Mouse (Mus musculus) forebrain, postnatal 0 days (tissue): ENCODE measurements around the gene Josd2. TPM values are rescaled to one million over a fixed set of nuclear protein-coding genes. Genes with fewer than 3 reads are reported as not detected.

Source experiments
- ATAC-seq: fragments of 200-750 bp; cut with Nextera tagmentation; 2 replicates; pipeline ENCODE4 v1.8.0; 2017; ENCODE audit warnings: mild to moderate bottlenecking, moderate library complexity
- DNase-seq: peaks from one replicate; pipeline ENCODE4 v3.0.0-alpha.2; 2015
- H3K27ac ChIP-seq: fragments of 300-500 bp; sonication (generic); 2 replicates; pipeline ENCODE4 v1.5.1; 2014; ENCODE audit warnings: low read depth, mild to moderate bottlenecking, antibody characterized with exemption, low read length, moderate library complexity, mixed read lengths
- H3K27me3 ChIP-seq: fragments of 300-500 bp; sonication (generic); 2 replicates; pipeline ENCODE4 v1.6.1; 2014; ENCODE audit warnings: mild to moderate bottlenecking, low read length, mixed read lengths; ENCODE audit not compliant: insufficient read depth
- H3K36me3 ChIP-seq: fragments of 300-500 bp; sonication (generic); 2 replicates; pipeline ENCODE4 v1.6.1; 2014; ENCODE audit warnings: mild to moderate bottlenecking, moderate library complexity; ENCODE audit not compliant: insufficient read depth
- H3K4me1 ChIP-seq: fragments of 300-500 bp; sonication (generic); 2 replicates; pipeline ENCODE4 v1.6.1; 2014; ENCODE audit warnings: antibody characterized with exemption; ENCODE audit not compliant: insufficient read depth
- H3K4me2 ChIP-seq: fragments of 300-500 bp; sonication (generic); 2 replicates; pipeline ENCODE4 v1.6.1; 2014; ENCODE audit warnings: low read depth, mild to moderate bottlenecking, moderate library complexity
- H3K4me3 ChIP-seq: fragments of 300-500 bp; sonication (generic); 2 replicates; pipeline ENCODE4 v1.5.1; 2014; ENCODE audit warnings: low read depth, low read length, mixed read lengths
- H3K9ac ChIP-seq: fragments of 300-500 bp; sonication (generic); 2 replicates; pipeline ENCODE4 v1.6.1; 2014; ENCODE audit warnings: mild to moderate bottlenecking
- H3K9me3 ChIP-seq: fragments of 300-500 bp; sonication (generic); 2 replicates; pipeline ENCODE4 v1.6.1; 2016; ENCODE audit warnings: low read length
- CTCF ChIP-seq: sonication (generic); IDR thresholded peaks from 2 replicates; pipeline ENCODE4 v1.5.1; 2016; ENCODE audit warnings: antibody characterized with exemption, control low read depth, low read depth
- WGBS: fragments of 180-500 bp; shearing (Covaris S2); extraction: QIAGEN DNeasy Blood & Tissue Kit; methylation state at CpG from one replicate; pipeline ENCODE4 v1.1.7; 2014; 5-methylcytosine and 5-hydroxymethylcytosine counted together
- polyA plus RNA-seq: library from polyadenylated mRNA; unstranded; fragments of >200 nt; fragmentation: Nextera tagmentation; extraction: Ambion mirVana; gene quantifications from 2 replicates; pipeline ENCODE4 v1.2.1, GENCODE M21; 2015
- total RNA-seq: library from RNA; depleted of rRNA; stranded (reverse); fragments of >200 nt; gene quantifications from 2 replicates; pipeline ENCODE4 v1.2.3, GENCODE M21; 2014

Josd2 gene
- total and polyA plus RNA-seq, 2 experiments from 2014 or later: 27.6 to 28.6 TPM

DNA sequence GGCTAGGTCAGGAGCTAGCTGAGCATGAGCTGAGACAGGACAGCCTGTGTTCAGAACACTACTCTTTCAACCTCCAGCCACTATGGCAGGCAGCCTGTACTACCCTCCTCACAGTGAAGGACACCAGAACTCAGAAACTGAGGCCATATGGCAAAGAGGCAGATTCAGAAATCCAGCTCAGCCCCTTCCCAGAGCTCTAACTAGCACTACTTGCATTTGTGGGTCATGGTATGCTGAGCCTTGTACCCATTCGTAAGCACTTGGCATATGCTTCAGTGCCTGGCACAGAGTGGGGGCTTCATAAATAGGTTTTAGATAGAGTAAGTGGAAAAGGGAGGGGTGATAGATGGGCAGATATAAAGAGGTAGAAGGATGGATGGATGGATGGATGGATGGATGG lies 27.3 kb upstream of the Josd2 start:
- Histone ChIP-seq H3K9me3 (no peaks in the 10 kb centered on the region), H3K9ac (no peak overlapping the region), H3K27me3 (no peaks in the 10 kb centered on the region), H3K27ac (peak overlapping the region; percentile 40; the same call in 1 of the 2 replicates), H3K36me3 (peaks cover 16% of the 10 kb centered on the region; the same call in 1 of the 2 replicates), H3K4me2 (no peak overlapping the region), H3K4me3 (no peak overlapping the region), H3K4me1 (peaks cover 17% of the 10 kb centered on the region)
- ATAC-seq: no peak
- DNase-seq: no peak
- no peak for TF ChIP-seq CTCF
- 73% methylated on average over 1 of the region's 1 CpGs for WGBS

DNA sequence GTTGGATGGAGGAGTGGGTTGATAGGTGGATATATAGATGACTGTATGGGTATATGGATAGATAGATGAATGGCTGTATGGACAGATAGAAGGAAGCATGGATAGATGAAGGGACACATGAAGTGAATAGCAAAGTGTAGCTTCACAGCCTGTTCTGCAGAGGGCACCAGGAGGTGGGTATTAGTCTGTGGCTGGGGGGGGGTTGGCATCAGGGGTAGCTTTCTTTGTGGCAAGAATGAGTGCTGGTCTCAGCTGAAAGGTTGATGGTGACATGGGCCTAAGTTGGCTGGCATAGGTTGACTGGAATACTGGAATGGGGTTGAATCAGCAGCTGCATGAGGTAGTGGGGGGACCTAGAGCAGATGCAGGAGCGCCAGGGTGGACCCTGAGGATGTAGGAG lies 26.6 kb upstream of the Josd2 start:
- Histone ChIP-seq H3K9ac (peak overlapping the region; percentile 99), H3K4me3 (peak overlapping the region; percentile 90), H3K4me2 (peak overlapping the region; percentile 92), H3K9me3 (no peaks in the 10 kb centered on the region), H3K36me3 (peaks cover 19% of the 10 kb centered on the region; the same call in 1 of the 2 replicates), H3K27ac (peak overlapping the region; percentile 98), H3K27me3 (no peaks in the 10 kb centered on the region), H3K4me1 (peaks cover 17% of the 10 kb centered on the region)
- peak; percentile 36; the same call in 1 of the 2 replicates for TF ChIP-seq CTCF
- 7% methylated on average over 1 of the region's 1 CpGs for WGBS
- DNase-seq: peak; percentile 55
- ATAC-seq: peak; percentile 8

DNA sequence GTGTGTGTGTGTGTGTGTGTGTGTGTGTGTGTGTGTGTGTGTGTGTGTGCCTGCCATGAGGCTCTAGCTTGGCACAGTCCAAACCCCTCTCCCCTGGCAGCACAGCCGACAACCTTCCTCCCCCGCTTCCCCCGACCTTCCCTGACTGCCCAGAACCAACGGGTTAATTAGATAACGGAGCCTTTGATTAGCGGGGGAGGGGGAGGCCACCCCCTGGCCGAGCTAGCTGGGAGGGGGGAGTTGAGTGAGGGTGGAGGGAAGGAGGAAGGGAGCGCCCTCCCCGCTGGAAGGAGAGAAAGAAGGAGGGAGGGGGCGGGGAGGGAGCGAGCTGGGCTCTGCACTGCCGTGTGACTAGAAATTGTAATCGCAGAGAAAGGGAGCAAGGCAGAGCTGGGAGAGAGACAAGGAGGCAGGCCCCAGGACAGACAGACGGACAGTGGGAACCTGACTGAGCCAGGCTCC lies 26.1 kb upstream of the Josd2 start:
- peak; percentile 90 for DNase-seq
- H3K9ac ChIP-seq: peak overlapping the region; percentile 99
- H3K27ac ChIP-seq: peak overlapping the region; percentile 98
- TF ChIP-seq CTCF: no peak
- no peaks in the 10 kb centered on the region for H3K9me3 ChIP-seq
- peak overlapping the region; percentile 90 for H3K4me3 ChIP-seq
- 2% methylated on average over 12 of the region's 14 CpGs for WGBS
- H3K27me3 ChIP-seq: no peaks in the 10 kb centered on the region
- peak overlapping the region; percentile 92 for H3K4me2 ChIP-seq
- peaks cover 23% of the 10 kb centered on the region for H3K36me3 ChIP-seq
- ATAC-seq: peak; percentile 81
- H3K4me1 ChIP-seq: peaks cover 17% of the 10 kb centered on the region

DNA sequence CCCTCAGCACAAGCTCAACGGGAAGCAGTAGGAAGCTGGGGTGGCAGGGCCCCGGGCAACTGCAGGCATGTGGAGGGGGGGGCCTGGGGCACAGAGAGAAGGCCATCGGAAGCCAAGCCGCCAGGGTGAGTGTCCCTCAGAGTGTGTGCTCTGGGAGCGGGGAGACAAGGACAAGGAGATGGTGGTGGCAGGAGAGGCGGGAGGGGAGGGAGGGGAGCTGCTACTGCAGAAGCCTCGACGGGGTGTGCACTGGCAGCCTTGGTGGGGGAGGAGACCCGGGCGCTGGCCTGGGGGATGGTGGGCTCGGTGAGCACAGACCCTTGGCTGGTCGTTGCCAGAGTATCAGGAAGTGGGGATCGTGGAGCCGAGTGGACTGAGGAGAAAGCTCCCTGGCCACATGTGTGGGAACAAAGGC lies 25.4 kb upstream of the Josd2 start:
- Histone ChIP-seq H3K9ac (peak overlapping the region; percentile 99), H3K4me3 (peak overlapping the region; percentile 90), H3K27me3 (no peaks in the 10 kb centered on the region), H3K27ac (peak overlapping the region; percentile 98), H3K4me1 (peaks cover 22% of the 10 kb centered on the region), H3K9me3 (no peaks in the 10 kb centered on the region), H3K4me2 (peak overlapping the region; percentile 92), H3K36me3 (peaks cover 28% of the 10 kb centered on the region)
- DNase-seq (peak; percentile 77), ATAC-seq (peak; percentile 50)
- WGBS: 2% methylated on average over 13 of the region's 14 CpGs
- TF ChIP-seq CTCF: no peak

DNA sequence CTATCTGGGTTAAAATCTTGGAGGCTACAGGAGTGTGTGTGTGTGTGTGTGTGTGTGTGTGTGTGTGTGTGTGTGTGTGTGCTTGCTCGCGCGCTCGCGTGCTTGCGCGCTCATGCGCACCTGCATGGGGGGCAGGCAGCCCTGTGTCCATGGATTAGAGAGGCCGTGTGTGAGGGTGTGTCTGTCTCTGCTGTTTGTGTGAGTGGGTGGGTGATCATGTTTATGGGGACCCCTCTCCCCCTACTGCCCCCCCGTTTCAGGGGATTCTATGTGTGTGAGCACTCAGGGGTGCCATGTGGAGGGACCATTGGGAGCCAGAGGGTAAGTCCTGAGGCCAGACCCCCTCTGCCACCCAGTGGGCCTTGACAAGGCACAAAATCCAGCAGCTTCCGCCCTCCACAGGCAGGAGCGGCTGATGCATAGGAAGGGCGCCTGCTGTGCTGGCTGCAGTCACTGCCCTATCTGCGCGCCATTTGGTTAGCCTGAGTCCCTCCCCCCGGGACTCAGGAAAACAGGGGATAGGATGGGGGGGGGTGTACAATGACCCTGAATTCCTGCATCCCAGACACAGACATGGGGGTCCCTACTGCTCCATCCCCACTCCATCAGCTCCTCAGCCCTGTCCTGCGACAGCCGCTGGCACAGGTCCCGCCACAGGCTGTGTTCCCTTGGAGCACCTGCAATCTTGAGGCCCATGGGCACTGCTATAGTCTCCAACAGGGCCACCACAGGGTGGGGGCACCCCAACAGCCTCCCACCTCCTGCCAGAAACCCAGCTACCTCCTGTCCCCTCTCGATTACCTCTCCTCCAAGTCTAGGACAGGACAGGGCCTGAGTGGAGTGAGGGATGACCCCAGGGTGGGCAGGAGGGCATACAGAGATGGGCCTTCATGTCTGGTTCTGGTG lies 24.3 kb upstream of the Josd2 start:
- peak overlapping the region; percentile 98 for H3K27ac ChIP-seq
- H3K27me3 ChIP-seq: no peaks in the 10 kb centered on the region
- H3K9ac ChIP-seq: peak overlapping the region; percentile 99
- peak overlapping the region; percentile 90 for H3K4me3 ChIP-seq
- H3K4me1 ChIP-seq: peaks cover 23% of the 10 kb centered on the region
- peak; percentile 68 for TF ChIP-seq CTCF
- peak overlapping the region; percentile 92 for H3K4me2 ChIP-seq
- peaks cover 40% of the 10 kb centered on the region for H3K36me3 ChIP-seq
- ATAC-seq (peak; percentile 53), DNase-seq (peak; percentile 75)
- H3K9me3 ChIP-seq: no peaks in the 10 kb centered on the region
- 4% methylated on average over 20 of the region's 20 CpGs for WGBS

DNA sequence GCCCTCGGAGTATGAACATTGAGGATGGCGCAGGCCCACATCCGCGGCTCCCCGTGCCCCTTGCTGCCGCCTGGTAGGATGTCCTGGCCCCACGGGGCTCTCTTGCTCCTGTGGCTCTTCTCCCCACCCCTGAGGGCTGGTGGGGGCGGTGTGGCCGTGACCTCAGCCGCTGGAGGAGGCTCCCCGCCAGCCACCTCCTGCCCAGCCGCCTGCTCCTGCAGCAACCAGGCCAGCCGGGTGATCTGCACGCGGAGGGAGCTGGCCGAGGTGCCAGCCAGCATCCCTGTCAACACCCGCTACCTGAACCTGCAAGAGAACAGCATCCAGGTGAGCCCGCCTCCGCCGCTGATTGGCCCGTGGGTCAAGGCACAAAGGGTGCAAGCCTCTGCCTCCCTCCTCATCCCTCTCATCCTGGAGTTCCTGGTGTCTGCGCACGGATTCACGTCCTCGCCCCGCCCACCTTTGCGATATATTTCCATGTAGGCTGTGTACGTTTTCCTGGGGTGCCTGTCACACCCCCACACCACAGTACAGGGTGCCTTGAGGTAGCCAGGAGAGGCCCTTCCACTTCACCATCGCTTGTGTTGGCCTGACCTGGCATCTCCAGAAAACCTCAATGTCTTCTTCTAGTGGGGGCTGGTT lies 22.8 kb upstream of the Josd2 start:
- H3K36me3 ChIP-seq: peaks cover 54% of the 10 kb centered on the region
- H3K9ac ChIP-seq: peak overlapping the region; percentile 99
- WGBS: 40% methylated on average over 29 of the region's 29 CpGs
- no peak for TF ChIP-seq CTCF
- peak overlapping the region; percentile 29; the same call in 1 of the 2 replicates for H3K27ac ChIP-seq
- peak overlapping the region; percentile 90 for H3K4me3 ChIP-seq
- ATAC-seq (no peak), DNase-seq (no peak)
- H3K27me3 ChIP-seq: no peaks in the 10 kb centered on the region
- H3K4me2 ChIP-seq: peak overlapping the region; percentile 92
- no peaks in the 10 kb centered on the region for H3K9me3 ChIP-seq
- H3K4me1 ChIP-seq: peaks cover 23% of the 10 kb centered on the region
